Mouse (Mus musculus): Measurements from ENCODE around the gene Tbx1.

GRCm38 (mm10) chr16:18628948-18629340 lies 38.5 kb upstream of the Tbx1 start:
- TF ChIP-seq CTCF (IDR thresholded peaks at IDR 0.05; ENCODE audit: low read depth) (no peak), EP300 (IDR thresholded peaks at IDR 0.05; ENCODE audit: low read depth) (no peak)

All from liver, postnatal 0 days (tissue).